Mouse (Mus musculus) C2C12 (cell line): ENCODE measurements around the gene Hyal5.

Experiments
- CEBPB ChIP-seq: IDR thresholded peaks from one replicate; pipeline ENCODE4 v1.6.1; 2011; ENCODE audit warnings: low read depth, mild to moderate bottlenecking, control low read depth, moderate library complexity
- CTCF ChIP-seq: IDR thresholded peaks from one replicate; pipeline ENCODE4 v1.5.1; 2011; ENCODE audit not compliant: control insufficient read depth, insufficient read depth, insufficient read length
- MAX ChIP-seq: IDR thresholded peaks from one replicate; pipeline ENCODE4 v1.6.1; 2011; ENCODE audit warnings: mild to moderate bottlenecking, control low read depth
- MYOD1 ChIP-seq: IDR thresholded peaks from one replicate; pipeline ENCODE4 v1.6.1; 2011; ENCODE audit warnings: low read depth; ENCODE audit not compliant: control insufficient read depth, insufficient read length

DNA sequence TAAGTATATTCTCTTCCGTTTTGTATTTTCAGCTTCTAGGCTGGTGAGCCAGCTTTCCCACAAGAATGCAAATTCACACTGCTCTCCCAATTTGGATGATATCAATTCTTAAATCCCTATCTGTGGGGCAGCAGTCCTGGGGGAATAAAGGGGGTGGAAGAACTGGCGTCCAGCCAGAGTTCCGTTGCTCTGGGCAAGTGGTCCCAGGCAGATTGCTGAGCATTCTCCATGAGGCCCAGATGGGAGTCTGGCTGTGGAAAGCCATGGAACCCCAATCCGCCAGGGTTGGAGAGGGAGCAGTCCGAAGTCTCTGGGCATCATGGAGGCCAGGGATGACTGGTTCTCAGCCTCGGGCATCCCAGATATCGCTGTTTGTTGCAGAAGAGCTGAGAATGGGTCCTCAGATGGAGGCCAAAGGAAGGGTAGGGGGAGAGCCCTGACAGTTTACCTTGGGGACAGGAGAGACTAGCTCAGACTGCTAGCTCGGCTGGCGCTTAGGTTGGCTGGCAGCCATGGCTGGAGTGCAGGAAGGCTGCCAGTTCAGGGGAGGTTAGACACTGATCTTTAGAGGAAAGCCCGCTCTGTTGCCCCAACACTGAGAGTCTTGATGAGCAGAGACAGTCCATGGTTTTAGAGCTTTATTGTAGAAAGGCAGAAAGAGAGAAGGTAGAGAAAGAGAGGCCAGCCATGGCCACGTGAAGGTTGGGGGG lies 67.4 kb downstream of the Hyal5 start:
- no peak for TF ChIP-seq CTCF
- no peak for TF ChIP-seq CEBPB
- TF ChIP-seq MAX: no peak
- TF ChIP-seq MYOD1: no peak
